Mouse (Mus musculus) heart, postnatal 4 days (tissue): ENCODE measurements at regions not wholly inside any gene's neighbourhood (a gene's known extent, or its start where the extent isn't known, plus 50 kb on each side); places are given as distances from the start of the nearest gene placed in this dataset.
A peak's percentile ranks its signal among the peaks of the same experiment; 100 is the strongest.

Source experiments
- DNase-seq: peaks from one replicate; pipeline ENCODE4 v3.0.0; 2021

DNA sequence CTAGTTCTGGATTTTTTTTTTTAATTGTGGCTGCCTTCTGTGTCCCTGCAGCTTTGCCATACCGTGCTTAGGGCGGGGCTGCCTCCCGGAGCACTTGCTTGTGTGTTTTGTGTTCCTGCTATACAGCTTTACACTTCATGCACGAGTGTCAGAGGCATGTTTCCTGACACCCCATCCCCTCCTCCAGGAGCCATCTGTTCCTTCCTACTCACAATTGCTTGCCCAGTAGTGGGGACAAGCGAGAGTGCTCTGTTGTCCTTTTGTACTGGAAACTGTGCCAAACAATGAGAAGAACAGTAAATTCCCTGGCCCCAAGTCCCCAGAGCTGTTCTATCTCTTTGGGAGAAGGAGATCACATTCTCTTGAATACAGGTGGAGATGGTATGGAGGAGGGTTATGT, 53.5 kb downstream of the Csf2 start:
- no peak for DNase-seq

DNA sequence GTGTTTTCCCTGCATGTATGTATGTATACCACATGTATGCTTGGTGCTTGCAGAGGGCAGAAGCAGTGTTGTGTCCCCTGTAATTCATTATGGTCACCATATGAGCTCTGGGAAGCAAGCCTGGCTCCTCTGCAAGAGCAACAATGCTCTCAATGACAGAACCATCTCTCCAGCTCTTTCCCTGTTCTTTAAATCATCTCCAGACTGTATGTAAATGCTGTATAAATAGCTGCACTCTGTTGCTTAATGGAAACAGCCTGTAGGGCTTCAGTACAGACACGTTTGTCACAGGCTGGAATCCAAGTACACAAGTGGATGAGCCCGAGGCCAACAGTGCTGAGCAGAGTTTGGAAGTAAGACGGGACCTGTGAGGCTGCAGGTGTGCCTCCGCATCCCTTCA, 54.7 kb downstream of the Csf2 start:
- no peak for DNase-seq

DNA sequence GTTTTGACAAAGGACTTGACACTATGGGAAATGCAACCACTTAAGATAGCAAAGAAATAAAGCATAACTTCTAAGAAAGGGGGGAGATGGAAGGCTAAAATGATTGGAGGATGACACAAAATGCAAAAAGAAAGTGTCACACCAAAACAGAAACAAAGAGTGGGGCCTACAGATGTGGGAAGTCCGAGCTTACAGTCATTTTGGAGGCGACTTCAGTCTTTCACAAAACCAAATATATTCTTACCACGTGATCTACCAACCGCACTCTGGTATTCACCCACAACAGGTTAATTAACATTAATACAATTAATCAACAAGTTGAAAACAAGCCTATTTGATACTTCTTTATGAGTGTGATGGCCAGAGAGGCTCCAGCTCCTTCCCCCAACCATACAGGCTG, 57.2 kb downstream of the Csf2 start:
- DNase-seq, result no peak

DNA sequence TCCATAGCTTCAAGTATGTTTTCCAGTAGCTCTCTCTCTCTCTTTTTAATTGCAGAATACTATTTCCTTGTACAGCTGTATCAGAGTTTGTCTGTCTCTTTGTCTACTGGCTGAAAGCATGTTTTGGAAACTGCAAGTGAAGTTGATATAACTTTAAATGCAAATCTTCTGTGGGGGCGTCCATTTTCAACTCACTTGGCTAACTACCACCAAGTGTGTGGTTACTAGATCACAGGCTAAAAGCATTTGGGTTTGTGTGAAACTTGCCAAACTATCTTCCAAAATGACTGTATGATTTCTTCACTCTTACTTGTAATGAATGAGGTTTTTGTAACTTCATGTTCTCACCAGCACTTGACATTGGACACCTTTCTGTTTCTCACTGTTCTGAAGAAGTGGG, 61.6 kb downstream of the Csf2 start:
- DNase-seq, result no peak

DNA sequence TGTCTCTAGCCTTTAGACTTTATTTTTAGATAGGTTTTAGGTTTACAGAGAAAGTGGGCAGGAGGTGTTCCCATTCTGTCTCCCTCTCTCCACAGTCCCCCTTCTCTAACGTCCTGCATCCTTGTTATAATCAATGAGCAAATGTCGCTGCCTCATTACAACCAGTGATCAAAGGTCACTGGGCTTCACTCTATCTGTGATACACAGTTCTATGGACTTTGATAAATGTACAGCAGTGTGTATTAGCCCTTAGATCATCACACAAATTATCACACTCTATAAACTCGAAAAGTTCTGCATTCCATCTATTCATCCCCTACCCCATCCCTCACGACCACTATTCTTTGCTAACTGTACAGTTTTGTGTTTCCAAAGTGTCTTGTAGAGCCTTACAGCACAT, 62.1 kb downstream of the Csf2 start:
- no peak for DNase-seq

DNA sequence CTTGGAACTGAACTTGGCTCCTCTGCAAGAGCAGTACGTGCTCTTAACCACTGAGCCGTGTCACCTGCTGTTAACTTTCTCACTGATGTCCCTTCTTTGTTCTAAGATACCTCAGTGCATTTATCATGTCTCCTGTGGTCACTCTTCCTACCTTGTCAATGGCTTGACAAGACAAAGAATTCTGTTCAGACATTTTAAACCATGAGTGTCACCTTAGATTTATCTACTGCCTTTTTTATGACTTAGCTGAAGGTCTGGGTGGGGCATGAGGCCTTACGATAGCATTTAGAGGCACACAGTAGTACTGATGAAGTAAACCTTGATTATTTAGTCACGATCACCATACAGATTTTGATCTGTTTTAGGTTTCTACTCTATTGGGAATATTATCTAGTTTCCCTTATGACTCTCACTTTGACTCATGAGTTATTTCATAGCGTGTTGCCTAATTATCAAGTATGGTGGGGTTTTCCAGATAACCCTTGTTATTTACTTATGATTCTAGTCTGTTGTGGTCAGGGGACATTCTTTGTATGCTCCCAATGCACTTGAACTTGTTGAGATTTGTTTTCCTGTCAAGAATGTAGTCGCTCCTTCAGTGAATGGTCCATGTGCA, 63.6 kb downstream of the Csf2 start:
- DNase-seq, result no peak

DNA sequence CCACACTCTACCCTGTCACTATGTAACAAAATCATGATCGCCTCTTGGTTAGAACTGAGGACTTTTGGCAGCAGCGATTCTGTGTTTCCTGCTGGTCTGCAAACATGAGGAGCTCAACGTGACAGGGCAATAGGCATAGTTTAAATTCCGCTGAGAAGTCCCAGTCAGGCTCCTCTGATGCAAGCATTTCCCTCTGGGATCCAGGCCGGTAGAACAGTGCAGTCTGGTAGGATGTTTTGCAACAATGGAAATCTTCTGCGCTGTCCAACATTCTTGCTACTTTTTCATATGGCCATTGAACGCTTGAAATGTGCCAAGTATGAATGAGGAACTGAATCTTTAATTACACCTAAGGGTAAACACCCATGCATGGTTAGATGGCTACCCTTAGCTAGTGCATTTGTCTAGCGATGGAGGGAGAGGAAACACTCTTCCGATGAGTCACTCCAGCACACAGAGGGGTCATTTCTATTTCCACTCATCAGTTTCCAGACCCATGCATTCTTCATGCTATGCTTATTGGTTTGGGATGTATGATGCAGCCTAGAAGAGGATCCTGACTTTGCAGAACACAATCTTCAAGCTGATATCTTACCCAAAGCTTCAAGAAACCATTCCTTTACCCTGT, 67.7 kb downstream of the Csf2 start:
- peak; percentile 20 for DNase-seq
